Mouse (Mus musculus): ENCODE measurements around the gene Ctdnep1.

The Ctdnep1 gene

DNA sequence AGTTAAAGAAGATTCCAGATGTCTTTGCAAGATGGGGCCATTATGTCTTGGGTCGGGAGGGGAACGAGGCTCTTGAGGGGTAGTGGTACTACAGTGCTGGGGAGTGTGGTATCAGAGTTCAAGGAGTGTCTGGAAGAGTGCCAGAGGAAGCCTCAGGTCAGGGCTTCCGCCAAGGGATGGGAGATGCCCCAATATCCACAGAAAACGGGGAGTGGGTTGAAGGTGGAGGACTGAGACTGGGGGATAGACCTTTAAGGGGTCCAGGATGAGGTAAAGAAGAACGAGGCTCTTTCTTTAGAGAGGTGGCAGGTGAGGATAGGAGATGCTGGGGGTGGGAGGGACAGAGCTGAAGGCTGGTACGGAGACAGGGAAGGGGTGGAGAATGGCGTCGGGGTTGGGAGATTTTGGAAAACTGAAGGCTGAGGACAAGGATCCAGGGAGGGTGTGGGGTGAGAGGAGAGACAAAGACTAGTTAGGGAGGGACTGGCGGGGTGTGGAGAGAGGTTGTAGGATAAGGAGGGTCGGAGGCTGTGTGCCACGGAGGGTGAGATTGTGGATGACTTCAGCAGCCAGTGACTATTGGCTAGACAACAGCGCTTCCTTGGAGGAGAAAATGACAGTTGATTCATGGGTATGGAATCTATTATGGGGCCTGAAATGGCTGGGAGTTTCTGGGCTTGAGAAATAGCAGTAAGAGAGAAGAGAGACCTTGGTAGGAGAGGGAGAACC lies 47.6 kb downstream of the Ctdnep1 start:
- no peak for DNase-seq (ENCODE audit: extremely low spot score, low spot score)

GRCm38 (mm10) chr11:70029130-70029801 lies 48.3 kb downstream of the Ctdnep1 start:
- peak; percentile 96 for DNase-seq (ENCODE audit: extremely low spot score, low spot score)

- DNase-seq (ENCODE audit: extremely low spot score, low spot score) = no peak
Measured at GRCm38 (mm10) chr11:70029829-70030550, 49.0 kb downstream of the Ctdnep1 start.

DNA sequence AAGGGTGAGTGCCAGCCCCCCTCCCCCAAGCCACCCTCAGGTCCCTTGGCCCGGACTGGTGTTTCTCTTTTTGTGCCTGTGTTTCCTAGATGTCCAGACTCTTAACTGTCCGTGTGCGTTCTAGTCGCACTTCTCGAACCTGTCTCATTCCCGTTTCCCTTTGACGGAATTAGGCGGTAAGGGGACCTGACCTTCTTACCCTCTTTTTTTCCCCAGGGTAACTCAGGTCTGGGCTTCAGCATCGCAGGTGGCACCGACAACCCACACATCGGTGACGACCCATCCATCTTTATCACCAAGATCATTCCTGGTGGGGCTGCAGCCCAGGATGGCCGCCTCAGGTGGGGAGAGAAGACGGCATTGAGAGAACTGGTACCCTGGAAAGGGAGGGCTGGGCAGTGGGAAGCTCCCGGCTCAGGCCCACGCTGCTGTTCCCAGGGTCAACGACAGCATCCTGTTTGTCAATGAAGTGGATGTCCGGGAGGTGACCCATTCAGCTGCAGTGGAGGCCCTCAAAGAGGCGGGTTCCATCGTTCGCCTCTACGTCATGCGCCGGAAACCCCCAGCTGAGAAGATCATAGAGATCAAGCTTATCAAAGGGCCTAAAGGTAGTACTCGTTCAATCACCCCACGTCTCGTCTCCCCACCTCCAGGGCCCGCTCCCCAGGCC lies 49.8 kb downstream of the Ctdnep1 start:
- DNase-seq (ENCODE audit: extremely low spot score, low spot score) = no peak

DNA sequence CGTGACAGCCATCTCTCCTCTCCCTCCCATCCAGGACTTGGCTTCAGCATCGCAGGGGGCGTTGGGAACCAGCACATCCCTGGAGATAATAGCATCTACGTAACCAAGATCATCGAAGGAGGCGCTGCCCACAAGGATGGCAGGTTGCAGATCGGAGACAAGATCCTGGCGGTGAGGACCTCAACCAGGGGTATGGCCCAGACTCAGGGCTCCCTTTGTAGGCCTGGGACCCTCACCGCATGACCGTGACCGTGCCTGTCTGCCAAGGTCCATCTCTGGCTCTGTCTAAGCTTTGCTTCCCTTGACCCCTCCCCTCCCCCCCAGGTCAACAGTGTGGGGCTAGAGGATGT lies 50.3 kb downstream of the Ctdnep1 start:
- no peak for DNase-seq (ENCODE audit: extremely low spot score, low spot score)

DNA sequence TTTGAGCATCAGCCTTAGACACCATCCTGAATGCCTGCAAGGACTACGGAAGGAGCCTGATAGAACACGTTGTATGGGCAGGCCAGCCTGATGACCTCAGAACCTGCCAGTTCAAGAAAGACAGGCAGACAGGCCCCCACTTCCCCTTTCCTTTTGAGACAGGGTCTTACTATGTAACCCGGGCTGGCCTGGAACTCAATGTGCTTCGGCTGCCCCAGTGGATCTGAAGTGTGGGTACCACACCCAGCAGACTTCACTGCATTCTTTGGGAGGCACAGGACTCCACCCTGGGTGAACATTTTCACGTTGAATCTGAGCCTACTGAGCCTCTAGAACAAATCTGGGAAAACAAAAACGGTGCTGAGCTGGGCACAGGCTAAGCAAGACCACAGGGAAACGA lies 57.2 kb downstream of the Ctdnep1 start:
- no peak for DNase-seq (ENCODE audit: extremely low spot score, low spot score)

DNA sequence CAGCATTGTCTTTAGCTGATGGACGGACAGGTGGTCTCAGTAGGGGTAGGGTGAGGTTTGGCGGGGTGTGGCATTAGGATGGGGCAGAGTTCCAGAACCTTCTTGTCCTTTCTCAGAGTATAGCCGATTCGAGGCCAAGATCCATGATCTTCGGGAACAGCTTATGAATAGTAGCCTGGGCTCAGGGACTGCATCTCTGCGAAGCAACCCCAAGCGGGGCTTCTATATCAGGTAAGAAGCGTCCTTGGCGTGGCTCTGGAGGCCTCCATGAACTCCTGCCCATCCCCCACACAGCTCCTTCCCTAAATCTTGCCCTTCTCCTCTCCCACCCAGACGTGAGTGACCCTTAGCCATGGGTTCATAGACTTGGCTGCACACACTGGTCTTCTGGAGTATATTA lies 58.7 kb downstream of the Ctdnep1 start:
- no peak for DNase-seq (ENCODE audit: extremely low spot score, low spot score)

DNA sequence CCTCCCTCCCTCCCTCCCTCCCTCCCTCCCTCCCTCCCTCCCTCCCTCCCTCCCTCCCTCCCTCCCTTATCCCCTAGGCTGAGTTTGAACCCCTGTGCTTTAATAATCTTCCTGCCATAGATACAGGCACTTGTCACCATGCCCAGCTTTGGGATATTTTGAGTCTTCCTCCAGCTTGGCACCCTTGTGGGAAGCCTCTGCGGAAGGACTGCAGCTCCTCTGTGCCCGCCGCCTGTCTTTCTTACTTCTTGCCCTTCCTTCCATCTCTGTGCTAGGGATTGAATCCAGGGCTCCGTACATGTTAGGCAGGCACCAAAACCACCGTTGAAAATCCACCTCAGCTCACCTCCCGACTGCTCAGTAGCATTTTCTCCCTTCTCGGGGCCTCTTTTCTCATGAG lies 59.2 kb downstream of the Ctdnep1 start:
- DNase-seq (ENCODE audit: extremely low spot score, low spot score) = no peak
